Mouse (Mus musculus): ENCODE measurements at regions not wholly inside any gene's neighbourhood (a gene's known extent, or its start where the extent isn't known, plus 50 kb on each side); places are given as distances from the start of the nearest gene placed in this dataset.
A peak's percentile ranks its signal among the peaks of the same experiment; 100 is the strongest.

DNA sequence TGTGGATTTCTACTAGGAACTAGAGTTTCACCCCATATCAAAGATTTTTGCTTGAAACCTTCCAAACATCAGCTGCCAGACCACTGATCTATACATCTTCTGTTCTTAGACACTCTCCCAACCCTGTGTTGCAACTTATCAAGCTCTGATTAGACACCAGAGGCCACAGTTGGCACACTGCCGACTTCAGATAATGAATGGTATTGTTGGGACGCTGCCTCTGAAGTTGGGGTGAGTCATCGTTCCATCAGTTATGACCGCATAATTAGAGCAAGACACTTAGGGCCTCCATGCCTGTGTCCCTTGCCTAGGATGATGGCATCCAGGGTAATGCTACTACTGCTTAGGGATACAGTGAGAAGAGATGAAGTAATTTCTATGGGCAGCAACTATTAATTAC lies 84.3 kb upstream of the Phyhipl start:
- H3K4me1 ChIP-seq (ENCODE audit: control insufficient read depth, insufficient read depth, low read length): no peaks in the 10 kb centered on the region
- no peak overlapping the region for H3K4me3 ChIP-seq (ENCODE audit: low read depth, low read length)
- WGBS: 72% methylated on average over 4 of the region's 4 CpGs
- H3K9ac ChIP-seq (replicated peaks; ENCODE audit: low read depth, low read length): no peak overlapping the region
- no peaks in the 10 kb centered on the region for H3K36me3 ChIP-seq (ENCODE audit: control insufficient read depth, insufficient read depth, low read length)
- no peak overlapping the region for H3K4me2 ChIP-seq (replicated peaks; ENCODE audit: low read depth, low read length)
- H3K27ac ChIP-seq (ENCODE audit: low read length): no peak overlapping the region
- H3K27me3 ChIP-seq (ENCODE audit: control insufficient read depth, insufficient read depth, low read length): no peaks in the 10 kb centered on the region
- no peak for ATAC-seq (ENCODE audit: insufficient number of reproducible peaks, insufficient read depth, low FRiP score, low read depth)
- H3K9me3 ChIP-seq (ENCODE audit: control insufficient read depth, low read depth, low read length): no peaks in the 10 kb centered on the region

DNA sequence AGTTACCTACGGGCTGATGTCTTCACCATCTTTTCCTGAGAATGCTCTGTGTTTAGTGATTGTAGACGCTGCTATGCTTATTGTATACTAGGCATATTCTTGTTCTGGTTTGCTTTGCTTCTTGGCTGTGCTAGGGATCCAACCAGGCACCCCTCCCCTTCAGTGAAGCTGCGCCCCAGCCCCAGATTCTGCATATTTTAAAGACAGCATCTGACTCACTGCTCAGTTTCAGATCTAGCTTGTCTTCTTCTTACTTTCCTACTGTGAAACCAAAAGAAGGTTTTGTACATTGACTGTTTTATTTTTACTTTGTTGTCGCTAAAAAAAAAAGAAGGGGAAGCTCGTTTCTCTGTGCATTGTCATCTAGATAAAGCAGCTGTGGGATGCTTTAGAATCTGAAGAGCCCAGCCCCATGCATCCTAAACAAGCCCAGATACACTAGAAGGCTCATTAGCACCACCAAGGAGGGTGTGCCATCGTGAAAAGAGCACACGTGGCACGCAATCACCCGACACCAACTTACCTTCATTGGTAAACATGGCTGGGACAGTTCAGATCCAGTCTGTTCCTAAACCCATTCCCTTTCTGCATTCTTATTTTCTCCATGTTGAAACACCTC lies 83.7 kb upstream of the Phyhipl start:
- Histone ChIP-seq H3K4me2 (replicated peaks; ENCODE audit: low read depth, low read length) (no peak overlapping the region), H3K27ac (ENCODE audit: low read length) (no peak overlapping the region), H3K9me3 (ENCODE audit: control insufficient read depth, low read depth, low read length) (no peaks in the 10 kb centered on the region), H3K4me3 (ENCODE audit: low read depth, low read length) (no peak overlapping the region), H3K36me3 (ENCODE audit: control insufficient read depth, insufficient read depth, low read length) (no peaks in the 10 kb centered on the region), H3K4me1 (ENCODE audit: control insufficient read depth, insufficient read depth, low read length) (no peaks in the 10 kb centered on the region), H3K27me3 (ENCODE audit: control insufficient read depth, insufficient read depth, low read length) (no peaks in the 10 kb centered on the region), H3K9ac (replicated peaks; ENCODE audit: low read depth, low read length) (no peak overlapping the region)
- 81% methylated on average over 9 of the region's 9 CpGs for WGBS
- no peak for ATAC-seq (ENCODE audit: insufficient number of reproducible peaks, insufficient read depth, low FRiP score, low read depth)

DNA sequence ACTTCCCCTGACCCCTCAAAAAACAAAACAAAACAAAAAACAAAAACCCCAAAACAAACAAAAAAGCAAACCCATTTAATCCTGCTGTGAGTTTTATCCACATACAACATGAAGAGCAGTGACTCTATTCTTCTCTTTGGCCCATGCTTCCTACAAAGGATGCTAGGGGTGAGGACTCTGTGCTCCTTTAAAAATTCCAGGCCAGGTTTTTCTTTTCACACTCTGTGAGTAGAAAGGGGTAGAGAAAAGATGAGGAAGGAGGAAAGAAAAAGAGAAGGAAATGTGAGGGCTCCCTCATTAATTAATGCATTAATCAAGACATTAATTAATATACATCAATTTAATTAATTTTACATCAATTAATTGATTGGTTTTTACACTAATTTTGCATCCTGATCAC lies 82.9 kb upstream of the Phyhipl start:
- H3K27me3 ChIP-seq (ENCODE audit: control insufficient read depth, insufficient read depth, low read length): no peaks in the 10 kb centered on the region
- H3K9ac ChIP-seq (replicated peaks; ENCODE audit: low read depth, low read length): no peak overlapping the region
- no peaks in the 10 kb centered on the region for H3K36me3 ChIP-seq (ENCODE audit: control insufficient read depth, insufficient read depth, low read length)
- ATAC-seq (ENCODE audit: insufficient number of reproducible peaks, insufficient read depth, low FRiP score, low read depth): no peak
- H3K27ac ChIP-seq (ENCODE audit: low read length): no peak overlapping the region
- no peaks in the 10 kb centered on the region for H3K9me3 ChIP-seq (ENCODE audit: control insufficient read depth, low read depth, low read length)
- H3K4me2 ChIP-seq (replicated peaks; ENCODE audit: low read depth, low read length): no peak overlapping the region
- no peaks in the 10 kb centered on the region for H3K4me1 ChIP-seq (ENCODE audit: control insufficient read depth, insufficient read depth, low read length)
- H3K4me3 ChIP-seq (ENCODE audit: low read depth, low read length): no peak overlapping the region

GRCm38 (mm10) chr10:70733956-70734355 lies 78.2 kb upstream of the Phyhipl start:
- Histone ChIP-seq H3K36me3 (ENCODE audit: control insufficient read depth, insufficient read depth, low read length) (no peaks in the 10 kb centered on the region), H3K27me3 (ENCODE audit: control insufficient read depth, insufficient read depth, low read length) (no peaks in the 10 kb centered on the region), H3K9me3 (ENCODE audit: control insufficient read depth, low read depth, low read length) (no peaks in the 10 kb centered on the region), H3K27ac (ENCODE audit: low read length) (no peak overlapping the region), H3K4me1 (ENCODE audit: control insufficient read depth, insufficient read depth, low read length) (no peaks in the 10 kb centered on the region), H3K4me3 (ENCODE audit: low read depth, low read length) (no peak overlapping the region), H3K4me2 (replicated peaks; ENCODE audit: low read depth, low read length) (no peak overlapping the region), H3K9ac (replicated peaks; ENCODE audit: low read depth, low read length) (no peak overlapping the region)
- no peak for ATAC-seq (ENCODE audit: insufficient number of reproducible peaks, insufficient read depth, low FRiP score, low read depth)
- WGBS: 83% methylated on average over 12 of the region's 12 CpGs

DNA sequence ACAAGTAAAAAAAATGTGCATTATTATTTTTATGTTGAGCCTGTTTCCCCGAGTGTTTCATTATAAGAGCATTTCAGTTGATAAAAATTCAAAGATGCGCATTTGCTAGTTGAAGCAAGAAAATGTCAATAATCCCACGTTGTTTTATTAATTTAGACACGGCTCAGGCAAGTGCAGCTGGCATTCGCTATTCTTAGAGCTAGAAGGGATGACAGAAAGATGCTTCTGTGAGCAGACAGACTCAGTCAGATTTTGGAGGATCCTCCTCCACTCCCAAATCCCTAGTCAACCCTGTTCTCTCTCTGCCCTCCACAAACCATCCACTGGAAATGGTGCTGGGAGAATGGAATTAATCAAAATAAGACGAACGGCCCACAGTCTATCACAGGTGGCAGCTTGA lies 77.7 kb upstream of the Phyhipl start:
- Histone ChIP-seq H3K4me2 (replicated peaks; ENCODE audit: low read depth, low read length) (no peak overlapping the region), H3K27me3 (ENCODE audit: control insufficient read depth, insufficient read depth, low read length) (no peaks in the 10 kb centered on the region), H3K27ac (ENCODE audit: low read length) (no peak overlapping the region), H3K4me3 (ENCODE audit: low read depth, low read length) (no peak overlapping the region), H3K4me1 (ENCODE audit: control insufficient read depth, insufficient read depth, low read length) (no peaks in the 10 kb centered on the region), H3K9ac (replicated peaks; ENCODE audit: low read depth, low read length) (no peak overlapping the region), H3K36me3 (ENCODE audit: control insufficient read depth, insufficient read depth, low read length) (no peaks in the 10 kb centered on the region), H3K9me3 (ENCODE audit: control insufficient read depth, low read depth, low read length) (no peaks in the 10 kb centered on the region)
- 79% methylated on average over 7 of the region's 7 CpGs for WGBS
- no peak for ATAC-seq (ENCODE audit: insufficient number of reproducible peaks, insufficient read depth, low FRiP score, low read depth)

- H3K4me3 ChIP-seq (ENCODE audit: low read depth, low read length): no peak overlapping the region
- H3K36me3 ChIP-seq (ENCODE audit: control insufficient read depth, insufficient read depth, low read length): no peaks in the 10 kb centered on the region
- H3K27me3 ChIP-seq (ENCODE audit: control insufficient read depth, insufficient read depth, low read length): no peaks in the 10 kb centered on the region
- no peak overlapping the region for H3K4me2 ChIP-seq (replicated peaks; ENCODE audit: low read depth, low read length)
- 80% methylated on average over 3 of the region's 3 CpGs for WGBS
- ATAC-seq (ENCODE audit: insufficient number of reproducible peaks, insufficient read depth, low FRiP score, low read depth): no peak
- H3K4me1 ChIP-seq (ENCODE audit: control insufficient read depth, insufficient read depth, low read length): no peaks in the 10 kb centered on the region
- H3K9me3 ChIP-seq (ENCODE audit: control insufficient read depth, low read depth, low read length): no peaks in the 10 kb centered on the region
- no peak overlapping the region for H3K9ac ChIP-seq (replicated peaks; ENCODE audit: low read depth, low read length)
- no peak overlapping the region for H3K27ac ChIP-seq (ENCODE audit: low read length)
These were observed 69.3 kb upstream of the Phyhipl start for GRCm38 (mm10) chr10:70725091-70725490.

GRCm38 (mm10) chr10:70722783-70723182 lies 67.0 kb upstream of the Phyhipl start:
- Histone ChIP-seq H3K9me3 (ENCODE audit: control insufficient read depth, low read depth, low read length) (no peaks in the 10 kb centered on the region), H3K27me3 (ENCODE audit: control insufficient read depth, insufficient read depth, low read length) (no peaks in the 10 kb centered on the region), H3K27ac (ENCODE audit: low read length) (no peak overlapping the region), H3K9ac (replicated peaks; ENCODE audit: low read depth, low read length) (no peak overlapping the region), H3K4me2 (replicated peaks; ENCODE audit: low read depth, low read length) (no peak overlapping the region), H3K4me1 (ENCODE audit: control insufficient read depth, insufficient read depth, low read length) (no peaks in the 10 kb centered on the region), H3K36me3 (ENCODE audit: control insufficient read depth, insufficient read depth, low read length) (no peaks in the 10 kb centered on the region), H3K4me3 (ENCODE audit: low read depth, low read length) (no peak overlapping the region)
- 91% methylated on average over 2 of the region's 2 CpGs for WGBS
- ATAC-seq (ENCODE audit: insufficient number of reproducible peaks, insufficient read depth, low FRiP score, low read depth): no peak

- Histone ChIP-seq H3K36me3 (ENCODE audit: control insufficient read depth, insufficient read depth, low read length) (no peaks in the 10 kb centered on the region), H3K4me1 (ENCODE audit: control insufficient read depth, insufficient read depth, low read length) (no peaks in the 10 kb centered on the region), H3K9me3 (ENCODE audit: control insufficient read depth, low read depth, low read length) (no peaks in the 10 kb centered on the region), H3K9ac (replicated peaks; ENCODE audit: low read depth, low read length) (no peak overlapping the region), H3K27me3 (ENCODE audit: control insufficient read depth, insufficient read depth, low read length) (no peaks in the 10 kb centered on the region), H3K27ac (ENCODE audit: low read length) (no peak overlapping the region), H3K4me3 (ENCODE audit: low read depth, low read length) (no peak overlapping the region), H3K4me2 (replicated peaks; ENCODE audit: low read depth, low read length) (no peak overlapping the region)
- ATAC-seq (ENCODE audit: insufficient number of reproducible peaks, insufficient read depth, low FRiP score, low read depth): no peak
- WGBS: 85% methylated on average over 5 of the region's 5 CpGs
These were observed 66.6 kb upstream of the Phyhipl start for GRCm38 (mm10) chr10:70722381-70722780.

DNA sequence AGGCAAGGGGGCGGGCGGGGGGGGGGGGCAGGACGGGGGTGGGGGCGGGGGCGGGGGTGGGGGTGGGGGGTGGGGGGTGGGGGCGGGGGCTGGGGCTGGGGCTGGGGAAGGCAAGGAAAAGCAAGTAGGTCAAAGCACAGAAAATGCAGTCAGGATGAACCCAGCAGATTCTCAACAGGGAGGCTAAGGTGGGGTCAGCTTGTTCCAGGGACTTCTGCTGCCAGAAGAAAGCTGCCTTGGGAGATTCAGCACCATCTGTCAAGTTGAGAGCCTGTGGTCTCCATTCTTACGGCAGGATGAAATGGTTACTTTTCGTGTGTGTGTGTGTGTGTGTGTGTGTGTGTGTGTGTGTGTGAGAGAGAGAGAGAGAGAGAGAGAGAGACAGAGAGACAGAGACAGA lies 61.7 kb upstream of the Phyhipl start:
- Histone ChIP-seq H3K4me1 (ENCODE audit: control insufficient read depth, insufficient read depth, low read length) (no peaks in the 10 kb centered on the region), H3K9me3 (ENCODE audit: control insufficient read depth, low read depth, low read length) (no peaks in the 10 kb centered on the region), H3K27me3 (ENCODE audit: control insufficient read depth, insufficient read depth, low read length) (no peaks in the 10 kb centered on the region), H3K4me2 (replicated peaks; ENCODE audit: low read depth, low read length) (0 out of 2 replicates have a peak overlapping the region, but pooled peaks have one; percentile 10), H3K36me3 (ENCODE audit: control insufficient read depth, insufficient read depth, low read length) (no peaks in the 10 kb centered on the region), H3K9ac (replicated peaks; ENCODE audit: low read depth, low read length) (no peak overlapping the region), H3K27ac (ENCODE audit: low read length) (no peak overlapping the region), H3K4me3 (ENCODE audit: low read depth, low read length) (no peak overlapping the region)
- WGBS: 9% methylated on average over 3 of the region's 8 CpGs
- no peak for ATAC-seq (ENCODE audit: insufficient number of reproducible peaks, insufficient read depth, low FRiP score, low read depth)

All from stomach, embryonic 14.5 days (tissue).